Mouse (Mus musculus) E14TG2a.4 (cell line): Measurements from ENCODE around the gene Mrps10.
"Not testable (repeated sequence)": the region's sequence is repeated elsewhere in the genome, so short reads cannot be mapped to it uniquely, and the experiment has no call there.

Experiments
- CTCF ChIP-seq: conservative IDR thresholded peaks from 2 replicates; pipeline ENCODE4 v1.5.1; 2014; ENCODE audit warnings: low read length
- NANOG ChIP-seq: IDR thresholded peaks from 2 replicates; pipeline ENCODE4 v1.6.1; 2014; ENCODE audit warnings: borderline replicate concordance, low read length, mixed read lengths
- POU5F1 ChIP-seq: IDR thresholded peaks from 2 replicates; pipeline ENCODE4 v1.6.1; 2014; ENCODE audit warnings: low read length, borderline replicate concordance

- not testable (repeated sequence) for TF ChIP-seq CTCF, POU5F1, NANOG
Observed at GRCm38 (mm10) chr17:47332664-47333063, 36.0 kb upstream of the Mrps10 start.
